Mouse (Mus musculus) limb, embryonic 10.5 days (tissue): ENCODE results near the gene Ttc9b. TPM values are rescaled to one million over a fixed set of nuclear protein-coding genes. Genes with fewer than 3 reads are reported as not detected.

Experiments
- DNase-seq: peaks from one replicate; pipeline ENCODE4 v3.0.0-alpha.2; 2017; ENCODE audit warnings: low spot score
- H3K27ac ChIP-seq: fragments of 300-500 bp; sonication (generic); 2 replicates; pipeline ENCODE4 v1.5.1; 2016; ENCODE audit warnings: mild to moderate bottlenecking
- H3K27me3 ChIP-seq: fragments of 300-500 bp; sonication (generic); 2 replicates; pipeline ENCODE4 v1.6.1; 2016; ENCODE audit warnings: low read depth, mild to moderate bottlenecking; ENCODE audit not compliant: poor library complexity, severe bottlenecking
- H3K36me3 ChIP-seq: fragments of 300-500 bp; sonication (generic); 2 replicates; pipeline ENCODE4 v1.6.1; 2016; ENCODE audit warnings: mild to moderate bottlenecking, moderate library complexity
- H3K4me1 ChIP-seq: fragments of 300-500 bp; sonication (generic); 2 replicates; pipeline ENCODE4 v1.6.1; 2016
- H3K4me3 ChIP-seq: fragments of 300-500 bp; sonication (generic); 2 replicates; pipeline ENCODE4 v1.5.1; 2016; ENCODE audit warnings: mild to moderate bottlenecking, moderate library complexity
- H3K9me3 ChIP-seq: fragments of 300-500 bp; sonication (generic); replicated peaks from 2 replicates; pipeline ENCODE4 v1.6.1; 2016; ENCODE audit warnings: mild to moderate bottlenecking
- WGBS: fragments of 180-500 bp; shearing (Covaris S2); methylation state at CpG from one replicate; pipeline ENCODE4 v1.1.7; 2016; 5-methylcytosine and 5-hydroxymethylcytosine counted together
- polyA plus RNA-seq: library from polyadenylated mRNA; unstranded; fragments of >200 nt; fragmentation: Nextera tagmentation; extraction: Ambion mirVana; gene quantifications from 2 replicates; pipeline ENCODE4 v1.2.1, GENCODE M21; 2016

Ttc9b gene
- 0.23 TPM in 1 of 2 replicates, not detected in the other for polyA plus RNA-seq

DNA sequence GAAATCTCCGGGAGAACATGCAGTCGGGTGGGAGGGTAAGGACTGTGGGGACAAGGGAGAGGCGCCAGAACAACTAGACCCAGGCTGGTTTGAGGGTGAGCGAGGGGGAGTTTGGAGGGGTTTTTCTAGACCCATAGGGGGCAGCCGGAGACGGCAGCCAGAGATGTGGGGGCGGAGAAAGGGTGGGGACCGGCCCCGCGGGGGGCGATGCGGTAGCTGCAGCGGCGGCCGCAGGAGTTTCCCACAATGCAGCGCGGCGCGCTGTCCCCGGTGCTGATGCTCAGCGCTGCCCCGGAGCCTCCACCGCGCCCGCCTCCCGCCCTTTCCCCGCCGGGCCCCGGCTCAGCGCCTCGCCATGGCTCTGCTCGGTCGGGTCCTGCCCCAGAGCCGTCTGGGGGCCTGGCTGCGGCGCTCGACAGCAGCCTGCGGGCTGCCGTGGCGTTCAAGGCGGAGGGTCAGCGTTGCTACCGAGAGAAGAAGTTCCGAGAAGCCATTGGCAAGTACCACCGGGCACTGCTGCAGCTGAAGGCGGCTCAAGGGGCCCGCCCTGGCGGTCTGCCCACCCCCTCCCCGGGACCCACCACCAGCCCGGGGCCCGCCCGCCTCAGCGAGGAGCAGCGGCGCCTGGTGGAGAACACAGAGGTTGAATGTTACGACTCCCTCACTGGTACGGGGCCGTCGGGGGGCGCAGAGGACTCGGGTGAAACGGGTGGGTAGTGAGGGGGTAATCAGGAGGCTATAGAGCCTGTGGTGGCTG is at the start of gene Ttc9b:
Ttc9b (plus strand) TSS at position 235 of the 757 bp plus-strand sequence.
- H3K27me3 ChIP-seq, result peaks cover 71% of the 10 kb centered on the region
- peak within 1 kb of the TSS; percentile 43 for H3K4me3 ChIP-seq
- H3K36me3 ChIP-seq, result peaks cover 19% of the 10 kb centered on the region
- peak; percentile 81 for DNase-seq
- 4% methylated on average over 62 of the region's 62 CpGs for WGBS
- H3K4me1 ChIP-seq, result peaks cover 14% of the 10 kb centered on the region
- H3K27ac ChIP-seq, result no peak within 1 kb of the TSS
- no peaks in the 10 kb centered on the region for H3K9me3 ChIP-seq

DNA sequence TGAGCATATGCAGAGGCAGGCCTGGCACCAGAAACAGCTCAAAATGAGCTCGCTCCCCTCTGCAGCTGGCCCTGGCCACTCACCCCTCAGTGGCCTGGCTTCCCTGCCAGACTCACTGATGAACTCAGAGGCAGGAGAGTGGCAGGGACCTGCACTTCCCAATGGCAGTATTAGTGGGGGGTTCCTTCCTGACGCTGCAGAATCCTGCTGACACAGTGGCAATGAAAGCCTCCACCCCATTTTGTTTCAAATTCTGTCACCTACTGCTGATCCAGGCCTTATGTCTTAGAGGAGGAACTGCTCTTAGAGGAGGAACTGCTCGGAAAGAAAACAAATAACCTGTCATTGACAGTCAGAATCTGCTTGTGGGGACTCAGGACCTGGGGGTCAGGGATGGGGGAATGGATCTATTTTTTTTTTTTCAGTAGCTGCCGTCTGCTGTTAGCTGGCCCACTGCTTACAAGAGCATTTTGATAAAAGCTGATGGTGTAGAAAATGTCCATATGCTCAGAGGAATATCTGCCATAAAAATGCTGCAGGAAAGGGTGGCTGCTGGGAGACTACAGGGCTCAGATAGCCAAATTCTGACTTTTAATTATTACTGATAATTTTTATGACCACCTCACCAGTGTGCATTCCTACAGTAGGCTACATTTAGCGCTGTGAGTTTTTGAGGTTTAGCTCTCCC is 48.9 kb upstream of the Ttc9b start:
- no peak for DNase-seq
- H3K27me3 ChIP-seq, result no peaks in the 10 kb centered on the region

DNA sequence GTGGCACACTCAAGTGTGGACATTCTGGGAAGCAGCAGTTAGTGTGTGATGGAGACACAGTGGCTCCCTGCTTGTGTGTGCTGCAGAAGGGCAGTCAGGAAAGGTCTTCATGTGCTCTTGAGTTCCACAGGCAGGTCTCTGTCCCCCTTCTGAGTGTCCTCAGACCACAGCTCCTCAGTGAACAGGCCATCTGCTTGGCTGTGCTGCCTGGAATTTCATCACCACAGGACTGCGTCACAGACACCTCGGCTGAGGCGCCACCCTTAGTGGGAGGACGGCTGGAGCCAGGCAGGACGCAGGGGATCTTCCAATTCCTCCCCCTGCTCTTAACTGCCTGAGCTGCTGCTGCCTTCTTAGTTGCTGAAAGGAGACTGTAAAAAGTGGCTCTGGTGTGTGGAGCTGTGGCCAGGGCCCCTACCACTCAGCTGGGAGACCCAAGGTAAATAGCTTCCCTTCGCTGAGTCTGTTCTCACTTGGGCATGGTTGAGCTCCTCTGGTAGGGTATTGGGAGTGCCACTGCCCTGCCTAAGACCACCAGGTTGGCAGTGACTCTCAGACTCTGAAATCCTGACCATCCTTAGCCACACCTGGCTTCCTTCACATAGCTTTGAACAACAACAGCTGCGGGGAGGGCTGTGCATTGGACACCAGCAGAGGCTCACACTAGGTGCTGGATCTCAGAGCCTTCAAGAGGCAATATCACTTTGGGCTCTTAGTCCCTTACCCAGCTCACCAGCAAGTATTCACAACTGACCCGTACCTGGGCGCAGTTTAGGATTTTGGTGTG is 48.0 kb upstream of the Ttc9b start:
- H3K4me3 ChIP-seq, result no peak overlapping the region

More for the DNA sequence above, 48.9 kb upstream of the Ttc9b start:
- Histone ChIP-seq H3K9me3 (no peaks in the 10 kb centered on the region), H3K4me1 (peaks cover 38% of the 10 kb centered on the region), H3K27ac (no peak overlapping the region), H3K4me3 (no peak overlapping the region), H3K36me3 (peaks cover 28% of the 10 kb centered on the region)
- WGBS, result 53% methylated on average over 5 of the region's 5 CpGs

DNA sequence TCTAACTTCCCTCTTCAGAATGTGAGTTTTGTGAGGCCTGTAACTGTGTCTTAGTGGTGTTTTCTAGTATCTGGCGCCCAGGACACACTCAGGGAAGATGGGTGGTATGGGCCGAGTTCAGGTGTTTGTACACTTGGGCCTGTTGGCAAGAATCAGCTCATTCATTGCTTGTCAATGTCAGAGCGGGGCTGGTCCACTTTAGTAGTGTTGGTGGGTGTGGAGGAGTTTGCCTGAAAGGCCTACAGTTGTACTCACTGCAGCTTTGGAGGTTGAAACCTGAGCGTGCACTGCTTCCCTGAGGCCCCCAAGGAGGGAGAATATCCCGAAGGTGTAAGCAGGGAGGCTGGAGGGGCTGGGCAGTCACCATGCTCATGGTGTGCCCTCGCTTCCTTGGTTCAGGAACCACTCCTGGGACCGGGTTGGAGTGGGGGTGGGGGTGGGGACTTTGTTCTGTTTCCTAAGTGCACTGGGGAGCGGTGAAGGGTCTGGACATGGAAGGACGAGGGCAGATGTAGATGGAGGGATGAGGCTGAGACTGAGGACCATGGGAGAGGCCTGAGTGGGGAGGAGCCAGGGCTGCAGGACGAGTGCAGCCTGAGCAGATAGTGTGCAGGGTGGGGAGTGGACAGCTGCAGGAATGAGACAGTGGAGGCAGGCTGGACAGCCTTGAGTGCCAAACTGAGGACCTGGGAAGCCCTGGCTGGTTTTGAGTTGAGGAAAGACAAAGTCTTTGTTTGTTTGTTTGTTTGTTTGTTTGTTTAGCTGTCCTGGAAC is 47.0 kb upstream of the Ttc9b start:
- no peaks in the 10 kb centered on the region for H3K27me3 ChIP-seq
- H3K4me1 ChIP-seq, result peaks cover 32% of the 10 kb centered on the region
- no peak for DNase-seq
- 0 out of 2 replicates have a peak overlapping the region, but pooled peaks have one; percentile 4 for H3K4me3 ChIP-seq
- peak overlapping the region; percentile 64 for H3K27ac ChIP-seq
- H3K36me3 ChIP-seq, result peaks cover 44% of the 10 kb centered on the region
- H3K9me3 ChIP-seq, result no peaks in the 10 kb centered on the region
- WGBS, result 57% methylated on average over 10 of the region's 10 CpGs

More for the DNA sequence above, 48.0 kb upstream of the Ttc9b start:
- 60% methylated on average over 9 of the region's 9 CpGs for WGBS
- no peaks in the 10 kb centered on the region for H3K27me3 ChIP-seq
- no peaks in the 10 kb centered on the region for H3K9me3 ChIP-seq
- peak; percentile 40 for DNase-seq
- H3K36me3 ChIP-seq, result peaks cover 37% of the 10 kb centered on the region
- H3K27ac ChIP-seq, result peak overlapping the region; percentile 64; the same call in 1 of the 2 replicates
- H3K4me1 ChIP-seq, result peaks cover 36% of the 10 kb centered on the region

DNA sequence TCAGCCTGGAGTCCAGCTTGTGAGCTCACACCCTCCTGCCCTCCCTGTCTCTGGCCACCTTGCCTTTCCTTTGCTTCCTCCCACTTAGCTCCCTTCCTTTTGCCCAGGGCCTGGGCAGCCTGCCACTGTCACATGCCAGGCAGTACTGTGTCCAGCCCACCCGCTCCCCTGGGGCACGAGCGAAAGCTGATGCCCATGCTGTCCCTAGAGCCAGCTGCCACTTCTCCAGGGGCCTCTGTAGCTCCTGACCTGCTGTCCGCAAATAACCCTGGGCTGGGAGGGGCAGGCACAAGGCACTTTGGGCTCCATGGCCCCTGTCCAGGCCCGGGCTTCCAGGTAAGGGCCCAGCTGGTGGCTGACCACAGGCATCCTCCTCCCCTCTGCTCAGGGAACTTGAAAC is 46.1 kb upstream of the Ttc9b start:
- no peaks in the 10 kb centered on the region for H3K27me3 ChIP-seq
- peaks cover 32% of the 10 kb centered on the region for H3K4me1 ChIP-seq
- H3K36me3 ChIP-seq, result peaks cover 44% of the 10 kb centered on the region
- DNase-seq, result no peak
- WGBS, result 61% methylated on average over 5 of the region's 5 CpGs
- no peak overlapping the region for H3K4me3 ChIP-seq
- H3K27ac ChIP-seq, result peak overlapping the region; percentile 64; the same call in 1 of the 2 replicates
- no peaks in the 10 kb centered on the region for H3K9me3 ChIP-seq

DNA sequence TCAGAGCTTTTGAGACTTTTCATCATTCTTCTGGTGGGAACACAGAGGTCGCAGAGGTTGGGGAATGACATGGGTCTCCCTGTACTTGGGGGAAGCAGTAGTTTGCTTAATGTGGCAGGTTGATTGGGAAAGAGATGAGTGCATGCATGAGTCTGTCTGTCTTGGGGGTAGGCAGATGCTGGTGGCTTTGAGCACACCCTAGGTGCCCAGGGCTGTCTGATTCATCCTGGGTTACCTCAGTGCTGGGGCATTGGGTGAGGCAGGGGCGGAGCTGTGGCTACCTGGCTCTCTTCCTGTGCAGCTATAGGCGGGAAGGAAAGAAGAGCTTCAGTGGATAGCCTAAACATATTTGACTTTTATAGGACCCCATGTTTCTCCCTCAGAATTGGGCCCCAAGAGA is 45.6 kb upstream of the Ttc9b start:
- DNase-seq, result no peak
- H3K4me1 ChIP-seq, result peaks cover 32% of the 10 kb centered on the region
- H3K27ac ChIP-seq, result no peak overlapping the region
- 96% methylated on average over 3 of the region's 3 CpGs for WGBS
- no peaks in the 10 kb centered on the region for H3K27me3 ChIP-seq
- no peak overlapping the region for H3K4me3 ChIP-seq
- H3K9me3 ChIP-seq, result no peaks in the 10 kb centered on the region
- H3K36me3 ChIP-seq, result peaks cover 43% of the 10 kb centered on the region

DNA sequence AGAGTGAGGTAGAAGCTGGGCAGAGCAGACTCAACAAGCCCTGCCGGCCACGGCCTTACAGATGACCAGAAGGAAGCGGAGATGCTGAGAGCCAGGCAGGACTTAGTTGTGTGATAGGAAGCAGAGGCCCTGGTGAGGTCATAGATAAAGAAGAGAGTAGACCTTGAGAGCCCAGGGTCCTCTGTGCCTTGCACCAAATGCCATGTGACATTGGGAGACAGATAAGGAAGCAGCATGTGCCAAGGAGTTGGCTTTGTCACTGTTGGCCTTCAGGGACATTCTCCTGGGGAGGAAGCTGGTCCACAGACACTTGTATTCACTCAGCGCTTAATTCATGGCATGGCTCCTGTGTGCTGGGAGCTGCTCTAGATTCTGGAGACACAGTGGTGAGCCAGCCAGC is 44.4 kb upstream of the Ttc9b start:
- peaks cover 41% of the 10 kb centered on the region for H3K36me3 ChIP-seq
- 93% methylated on average over 4 of the region's 4 CpGs for WGBS
- H3K9me3 ChIP-seq, result no peaks in the 10 kb centered on the region
- peaks cover 32% of the 10 kb centered on the region for H3K4me1 ChIP-seq
- no peak overlapping the region for H3K4me3 ChIP-seq
- H3K27ac ChIP-seq, result no peak overlapping the region
- no peaks in the 10 kb centered on the region for H3K27me3 ChIP-seq
- DNase-seq, result no peak

DNA sequence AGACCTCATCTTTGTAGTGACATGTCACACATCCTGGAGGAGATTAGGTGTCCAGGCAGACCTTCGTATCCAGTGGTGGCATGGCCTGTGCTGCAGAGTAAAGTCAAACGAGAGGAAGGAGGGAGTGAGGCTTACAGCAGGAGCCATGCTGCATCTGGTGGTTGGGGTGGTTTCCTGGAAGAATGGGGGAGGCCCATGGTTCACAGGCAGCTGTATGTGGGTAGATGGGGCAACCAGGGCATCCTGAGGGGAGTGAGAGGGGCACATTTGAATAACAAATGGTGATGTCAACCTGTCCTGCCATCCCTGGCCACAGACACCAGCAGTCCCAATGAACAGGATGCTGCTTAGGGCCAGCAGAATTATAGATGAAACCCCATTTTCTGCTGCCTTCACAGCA is 44.0 kb upstream of the Ttc9b start:
- Histone ChIP-seq H3K4me1 (peaks cover 29% of the 10 kb centered on the region), H3K4me3 (no peak overlapping the region), H3K27me3 (no peaks in the 10 kb centered on the region), H3K27ac (no peak overlapping the region), H3K9me3 (no peaks in the 10 kb centered on the region), H3K36me3 (peaks cover 41% of the 10 kb centered on the region)
- no peak for DNase-seq
- WGBS, result 90% methylated on average over 2 of the region's 2 CpGs

DNA sequence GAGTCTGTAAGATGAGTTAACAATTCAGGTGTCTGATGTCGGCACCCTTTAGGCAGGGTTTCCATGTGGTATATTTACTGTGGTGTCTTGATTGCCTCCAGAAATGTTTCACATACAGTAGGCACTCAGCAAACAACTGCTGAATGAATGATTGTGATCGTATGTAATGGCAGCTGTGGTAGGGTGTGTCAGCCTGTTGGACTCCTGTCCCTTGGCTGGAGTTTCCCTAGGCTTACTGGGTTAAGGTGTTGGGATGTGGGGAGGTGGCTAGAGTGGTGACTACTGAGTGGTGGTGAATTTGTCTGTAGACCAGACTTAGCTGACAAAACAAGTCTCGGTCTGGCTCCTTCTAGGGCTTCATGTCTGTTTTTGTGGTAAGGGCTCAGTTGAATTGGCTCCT is 43.3 kb upstream of the Ttc9b start:
- Histone ChIP-seq H3K9me3 (no peaks in the 10 kb centered on the region), H3K4me3 (no peak overlapping the region), H3K36me3 (peaks cover 41% of the 10 kb centered on the region), H3K4me1 (peaks cover 24% of the 10 kb centered on the region), H3K27ac (no peak overlapping the region), H3K27me3 (no peaks in the 10 kb centered on the region)
- whole genome bisulfite sequencing, result 97% methylated on average over 3 of the region's 3 CpGs
- DNase-seq, result no peak

DNA sequence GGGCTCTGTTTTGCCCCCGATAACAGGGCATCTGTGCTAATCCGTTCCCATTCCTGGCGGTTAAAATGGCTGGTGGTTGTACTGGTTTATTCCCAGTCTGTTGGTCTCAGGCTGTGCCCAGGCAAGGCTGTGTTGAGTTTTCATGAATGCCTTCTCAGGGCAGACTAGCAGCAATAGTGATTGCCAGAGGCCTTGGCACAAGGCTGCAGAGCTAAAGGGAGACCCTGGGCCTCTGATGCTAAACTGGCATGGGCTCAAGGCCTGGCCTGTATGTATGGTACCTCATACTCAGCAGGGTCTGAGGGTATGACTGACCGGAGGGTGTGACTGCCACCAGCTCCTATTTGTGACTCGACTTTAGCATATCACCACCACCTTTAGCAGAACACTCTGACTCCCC is 42.8 kb upstream of the Ttc9b start:
- WGBS, result 90% methylated on average over 5 of the region's 5 CpGs
- no peak overlapping the region for H3K27ac ChIP-seq
- DNase-seq, result no peak
- H3K4me3 ChIP-seq, result no peak overlapping the region
- H3K36me3 ChIP-seq, result peaks cover 44% of the 10 kb centered on the region
- no peaks in the 10 kb centered on the region for H3K9me3 ChIP-seq
- H3K4me1 ChIP-seq, result peaks cover 19% of the 10 kb centered on the region
- no peaks in the 10 kb centered on the region for H3K27me3 ChIP-seq

DNA sequence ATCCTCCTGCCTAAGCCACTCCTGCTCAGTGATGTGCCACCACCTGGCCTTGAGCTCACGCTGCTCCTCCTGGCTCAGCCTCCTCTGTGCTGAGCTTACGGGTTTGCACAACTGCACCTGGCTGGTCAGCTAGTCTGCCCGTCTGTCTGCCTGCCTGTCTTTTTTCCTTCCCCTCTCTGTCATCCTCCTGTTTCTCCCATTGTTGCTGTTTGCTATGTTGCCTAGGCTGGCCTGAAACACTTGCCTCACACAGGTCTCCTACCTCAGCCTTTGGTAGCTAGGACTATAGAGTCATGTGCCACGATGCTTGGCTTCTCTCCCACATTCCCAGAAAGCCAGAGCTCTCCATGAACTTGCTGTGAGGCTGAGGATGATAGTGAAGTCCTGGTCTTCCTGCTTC is 40.8 kb upstream of the Ttc9b start:
- H3K9me3 ChIP-seq, result no peaks in the 10 kb centered on the region
- H3K36me3 ChIP-seq, result peaks cover 58% of the 10 kb centered on the region
- WGBS, result 93% methylated on average over 4 of the region's 4 CpGs
- H3K27me3 ChIP-seq, result no peaks in the 10 kb centered on the region
- DNase-seq, result no peak
- no peaks in the 10 kb centered on the region for H3K4me1 ChIP-seq
- no peak overlapping the region for H3K4me3 ChIP-seq
- H3K27ac ChIP-seq, result no peak overlapping the region

DNA sequence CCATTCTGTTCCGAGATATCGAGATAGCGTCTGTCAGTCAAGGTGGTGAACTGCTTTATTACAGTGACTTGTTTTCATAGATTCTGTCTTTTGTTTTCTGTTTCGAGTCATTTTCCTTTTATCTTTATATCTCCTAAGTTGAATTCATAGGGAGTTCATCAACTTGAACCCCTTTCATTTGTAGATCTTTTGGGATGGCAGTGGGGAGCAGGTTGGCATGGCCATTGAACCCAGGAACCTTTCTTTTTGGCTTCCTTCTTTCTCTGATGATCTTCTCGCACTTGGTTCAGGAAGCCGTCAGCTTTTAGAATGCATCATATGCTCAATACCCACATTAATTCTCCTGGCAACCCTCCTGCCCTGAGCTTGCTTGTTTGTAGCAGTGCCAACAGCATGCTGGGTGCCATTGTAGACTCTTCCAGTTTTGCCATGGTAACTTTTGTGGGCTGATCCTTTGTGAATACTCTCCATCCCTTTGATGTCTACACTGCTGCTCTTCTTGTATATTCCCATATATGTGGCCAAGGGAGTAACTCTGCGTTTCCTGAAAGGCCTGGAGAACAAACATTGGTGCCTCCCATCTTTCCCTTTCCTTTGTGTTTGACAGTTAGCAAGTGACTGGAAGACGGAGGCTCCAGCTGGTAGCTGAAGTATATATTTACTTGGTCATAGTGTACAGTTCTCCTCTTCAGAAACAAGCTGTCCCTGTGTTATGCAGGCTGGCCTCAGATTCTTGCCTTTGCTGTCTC is 39.8 kb upstream of the Ttc9b start:
- H3K27ac ChIP-seq, result no peak overlapping the region
- no peaks in the 10 kb centered on the region for H3K9me3 ChIP-seq
- no peak for DNase-seq
- H3K4me3 ChIP-seq, result no peak overlapping the region
- H3K4me1 ChIP-seq, result no peaks in the 10 kb centered on the region
- H3K27me3 ChIP-seq, result no peaks in the 10 kb centered on the region
- 93% methylated on average over 8 of the region's 8 CpGs for WGBS
- peaks cover 59% of the 10 kb centered on the region for H3K36me3 ChIP-seq
